Mouse (Mus musculus): ENCODE data around the gene Gria1. TPM values are rescaled to one million over a fixed set of nuclear protein-coding genes. Genes with fewer than 3 reads are reported as not detected.

Gene Gria1
- polyA plus RNA-seq (2015; fragmentation: Nextera tagmentation; extraction: Ambion mirVana) = 62.5 and 63.7 TPM in 2 replicates

DNA sequence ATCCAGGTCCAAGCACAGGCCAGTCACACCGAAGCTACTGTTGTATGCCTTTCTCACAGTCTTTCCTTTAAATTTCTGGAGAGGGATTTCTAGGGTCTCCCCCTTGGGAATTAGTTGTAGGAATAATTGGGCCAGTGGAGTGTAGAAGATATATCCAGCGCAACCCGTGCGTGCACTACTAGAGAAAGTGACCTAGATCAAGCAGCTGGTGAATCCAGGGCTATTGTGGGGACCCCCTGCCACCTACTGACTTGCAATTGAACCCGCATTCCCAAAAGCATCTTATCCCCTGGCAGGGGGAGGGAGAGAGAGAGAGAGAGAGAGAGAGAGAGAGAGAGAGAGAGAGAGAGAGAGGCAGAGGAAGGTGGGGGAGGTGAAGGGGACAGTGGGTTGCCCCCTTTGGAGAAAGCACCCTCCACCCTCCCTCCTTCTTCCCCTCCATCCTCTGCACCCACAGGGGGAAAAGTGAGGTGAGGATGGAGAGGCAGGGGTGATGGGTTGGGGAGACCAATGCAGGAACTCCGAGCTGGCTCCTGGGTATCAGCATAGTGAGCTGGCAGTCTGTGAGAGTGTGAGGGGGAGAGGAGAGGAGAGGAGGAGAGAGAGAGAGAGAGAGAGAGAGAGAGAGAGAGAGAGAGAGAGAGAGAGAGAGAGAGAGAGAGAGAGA, at the start of gene Gria1:
Gria1 (plus strand) TSS at position 364 of the 667 bp plus-strand sequence.
- H3K9ac ChIP-seq (ENCODE audit: low read depth, low read length) = peak within 1 kb of the TSS; percentile 71
- ATAC-seq = peak; percentile 70

GRCm38 (mm10) chr11:56961751-56962150, 49.4 kb upstream of the Gria1 start:
- no peak for ATAC-seq
- Histone ChIP-seq H3K4me1 (ENCODE audit: control insufficient read depth, insufficient read depth, low read length) (no peaks in the 10 kb centered on the region), H3K9me3 (replicated peaks; ENCODE audit: control insufficient read depth, low read length, poor library complexity, severe bottlenecking) (no peaks in the 10 kb centered on the region), H3K4me3 (ENCODE audit: low read depth, low read length) (no peak overlapping the region), H3K36me3 (ENCODE audit: control insufficient read depth, insufficient read depth, low read length) (no peaks in the 10 kb centered on the region), H3K9ac (ENCODE audit: low read depth, low read length) (no peak overlapping the region), H3K27ac (ENCODE audit: low read length) (no peak overlapping the region), H3K4me2 (ENCODE audit: low read length) (no peak overlapping the region), H3K27me3 (ENCODE audit: control insufficient read depth, insufficient read depth, low read depth, low read length) (no peaks in the 10 kb centered on the region)
- 82% methylated on average over 3 of the region's 3 CpGs for WGBS

More for the DNA sequence above, at the start of gene Gria1:
- H3K9me3 ChIP-seq (replicated peaks; ENCODE audit: control insufficient read depth, low read length, poor library complexity, severe bottlenecking) = no peaks in the 10 kb centered on the region
- WGBS = 10% methylated on average over 6 of the region's 6 CpGs
- H3K36me3 ChIP-seq (ENCODE audit: control insufficient read depth, insufficient read depth, low read length) = no peaks in the 10 kb centered on the region
- peak within 1 kb of the TSS; percentile 66 for H3K4me2 ChIP-seq (ENCODE audit: low read length)
- peak within 1 kb of the TSS; percentile 87 for H3K27ac ChIP-seq (ENCODE audit: low read length)
- peak within 1 kb of the TSS; percentile 54 for H3K4me3 ChIP-seq (ENCODE audit: low read depth, low read length)
- H3K4me1 ChIP-seq (ENCODE audit: control insufficient read depth, insufficient read depth, low read length) = peaks cover 15% of the 10 kb centered on the region
- H3K27me3 ChIP-seq (ENCODE audit: control insufficient read depth, insufficient read depth, low read depth, low read length) = no peaks in the 10 kb centered on the region

- H3K9ac ChIP-seq (ENCODE audit: low read depth, low read length) = no peak overlapping the region
- no peaks in the 10 kb centered on the region for H3K9me3 ChIP-seq (replicated peaks; ENCODE audit: control insufficient read depth, low read length, poor library complexity, severe bottlenecking)
- H3K4me1 ChIP-seq (ENCODE audit: control insufficient read depth, insufficient read depth, low read length) = no peaks in the 10 kb centered on the region
- H3K4me2 ChIP-seq (ENCODE audit: low read length) = no peak overlapping the region
- WGBS = 62% methylated on average over 1 of the region's 1 CpGs
- no peaks in the 10 kb centered on the region for H3K36me3 ChIP-seq (ENCODE audit: control insufficient read depth, insufficient read depth, low read length)
- no peaks in the 10 kb centered on the region for H3K27me3 ChIP-seq (ENCODE audit: control insufficient read depth, insufficient read depth, low read depth, low read length)
- H3K27ac ChIP-seq (ENCODE audit: low read length) = peak overlapping the region; percentile 20; the same call in 1 of the 2 replicates
- no peak overlapping the region for H3K4me3 ChIP-seq (ENCODE audit: low read depth, low read length)
- ATAC-seq = no peak
Observed at GRCm38 (mm10) chr11:56972814-56973213, 38.4 kb upstream of the Gria1 start.

DNA sequence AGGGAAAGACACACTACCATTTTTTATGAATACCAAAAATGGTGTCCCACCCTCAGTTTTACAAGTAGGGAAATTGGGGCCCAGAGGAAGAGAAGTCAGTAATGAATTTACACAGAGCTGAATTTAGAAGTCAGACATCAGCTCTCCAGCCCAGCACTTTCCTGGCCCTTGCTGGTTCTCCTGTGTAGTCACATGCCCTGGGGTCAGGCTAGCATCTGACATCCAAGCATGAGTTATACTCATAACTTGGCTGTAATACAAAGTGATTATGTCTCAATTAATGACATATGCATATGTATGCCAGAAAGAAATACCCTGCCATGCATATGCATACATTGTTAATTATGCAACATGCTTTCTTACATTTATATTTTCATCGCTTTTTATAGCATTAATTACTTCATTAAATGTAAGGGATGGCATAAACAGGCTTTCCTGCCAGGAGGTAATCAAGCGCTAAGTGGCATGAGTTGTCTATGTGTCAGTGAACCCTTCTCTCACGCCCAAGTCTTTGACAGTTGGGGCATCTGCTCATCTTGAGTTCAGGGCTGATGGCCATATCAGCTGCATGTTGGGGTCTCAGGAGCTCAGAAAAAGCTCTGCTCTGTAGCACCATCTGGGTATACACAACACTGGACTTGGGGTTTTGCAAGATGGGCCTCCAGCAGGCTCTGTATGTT, 26.7 kb upstream of the Gria1 start:
- Histone ChIP-seq H3K4me3 (ENCODE audit: low read depth, low read length) (no peak overlapping the region), H3K27ac (ENCODE audit: low read length) (no peak overlapping the region), H3K4me2 (ENCODE audit: low read length) (no peak overlapping the region), H3K9me3 (replicated peaks; ENCODE audit: control insufficient read depth, low read length, poor library complexity, severe bottlenecking) (no peaks in the 10 kb centered on the region), H3K4me1 (ENCODE audit: control insufficient read depth, insufficient read depth, low read length) (no peaks in the 10 kb centered on the region), H3K36me3 (ENCODE audit: control insufficient read depth, insufficient read depth, low read length) (no peaks in the 10 kb centered on the region), H3K27me3 (ENCODE audit: control insufficient read depth, insufficient read depth, low read depth, low read length) (no peaks in the 10 kb centered on the region), H3K9ac (ENCODE audit: low read depth, low read length) (no peak overlapping the region)
- 85% methylated on average over 3 of the region's 3 CpGs for WGBS
- no peak for ATAC-seq

GRCm38 (mm10) chr11:56985457-56985856, 25.7 kb upstream of the Gria1 start:
- Histone ChIP-seq H3K27me3 (ENCODE audit: control insufficient read depth, insufficient read depth, low read depth, low read length) (no peaks in the 10 kb centered on the region), H3K9me3 (replicated peaks; ENCODE audit: control insufficient read depth, low read length, poor library complexity, severe bottlenecking) (no peaks in the 10 kb centered on the region), H3K9ac (ENCODE audit: low read depth, low read length) (no peak overlapping the region), H3K36me3 (ENCODE audit: control insufficient read depth, insufficient read depth, low read length) (no peaks in the 10 kb centered on the region), H3K4me1 (ENCODE audit: control insufficient read depth, insufficient read depth, low read length) (no peaks in the 10 kb centered on the region), H3K4me2 (ENCODE audit: low read length) (no peak overlapping the region), H3K4me3 (ENCODE audit: low read depth, low read length) (no peak overlapping the region), H3K27ac (ENCODE audit: low read length) (no peak overlapping the region)
- no peak for ATAC-seq
- WGBS = 55% methylated on average over 4 of the region's 4 CpGs

GRCm38 (mm10) chr11:56999601-57000001, 11.6 kb upstream of the Gria1 start:
- H3K36me3 ChIP-seq (ENCODE audit: control insufficient read depth, insufficient read depth, low read length) = no peaks in the 10 kb centered on the region
- H3K9me3 ChIP-seq (replicated peaks; ENCODE audit: control insufficient read depth, low read length, poor library complexity, severe bottlenecking) = no peaks in the 10 kb centered on the region
- H3K27ac ChIP-seq (ENCODE audit: low read length) = no peak overlapping the region
- H3K4me2 ChIP-seq (ENCODE audit: low read length) = no peak overlapping the region
- no peaks in the 10 kb centered on the region for H3K27me3 ChIP-seq (ENCODE audit: control insufficient read depth, insufficient read depth, low read depth, low read length)
- no peak overlapping the region for H3K4me3 ChIP-seq (ENCODE audit: low read depth, low read length)
- WGBS = 86% methylated on average over 3 of the region's 3 CpGs
- H3K9ac ChIP-seq (ENCODE audit: low read depth, low read length) = no peak overlapping the region
- no peaks in the 10 kb centered on the region for H3K4me1 ChIP-seq (ENCODE audit: control insufficient read depth, insufficient read depth, low read length)
- no peak for ATAC-seq

GRCm38 (mm10) chr11:57004611-57005010, 6.6 kb upstream of the Gria1 start:
- H3K27ac ChIP-seq (ENCODE audit: low read length) = no peak overlapping the region
- H3K9ac ChIP-seq (ENCODE audit: low read depth, low read length) = no peak overlapping the region
- 35% methylated on average over 3 of the region's 3 CpGs for WGBS
- H3K9me3 ChIP-seq (replicated peaks; ENCODE audit: control insufficient read depth, low read length, poor library complexity, severe bottlenecking) = no peaks in the 10 kb centered on the region
- H3K4me3 ChIP-seq (ENCODE audit: low read depth, low read length) = no peak overlapping the region
- no peaks in the 10 kb centered on the region for H3K27me3 ChIP-seq (ENCODE audit: control insufficient read depth, insufficient read depth, low read depth, low read length)
- no peak overlapping the region for H3K4me2 ChIP-seq (ENCODE audit: low read length)
- H3K36me3 ChIP-seq (ENCODE audit: control insufficient read depth, insufficient read depth, low read length) = no peaks in the 10 kb centered on the region
- H3K4me1 ChIP-seq (ENCODE audit: control insufficient read depth, insufficient read depth, low read length) = no peaks in the 10 kb centered on the region
- ATAC-seq = no peak

GRCm38 (mm10) chr11:57005341-57005740, 5.8 kb upstream of the Gria1 start:
- Histone ChIP-seq H3K4me1 (ENCODE audit: control insufficient read depth, insufficient read depth, low read length) (no peaks in the 10 kb centered on the region), H3K27ac (ENCODE audit: low read length) (no peak overlapping the region), H3K4me3 (ENCODE audit: low read depth, low read length) (no peak overlapping the region), H3K4me2 (ENCODE audit: low read length) (no peak overlapping the region), H3K27me3 (ENCODE audit: control insufficient read depth, insufficient read depth, low read depth, low read length) (no peaks in the 10 kb centered on the region), H3K9me3 (replicated peaks; ENCODE audit: control insufficient read depth, low read length, poor library complexity, severe bottlenecking) (no peaks in the 10 kb centered on the region), H3K9ac (ENCODE audit: low read depth, low read length) (no peak overlapping the region), H3K36me3 (ENCODE audit: control insufficient read depth, insufficient read depth, low read length) (no peaks in the 10 kb centered on the region)
- WGBS = 86% methylated on average over 7 of the region's 7 CpGs
- no peak for ATAC-seq

- Histone ChIP-seq H3K9me3 (replicated peaks; ENCODE audit: control insufficient read depth, low read length, poor library complexity, severe bottlenecking) (no peaks in the 10 kb centered on the region), H3K36me3 (ENCODE audit: control insufficient read depth, insufficient read depth, low read length) (no peaks in the 10 kb centered on the region), H3K4me1 (ENCODE audit: control insufficient read depth, insufficient read depth, low read length) (peaks cover 6% of the 10 kb centered on the region; the same call in 1 of the 2 replicates), H3K4me2 (ENCODE audit: low read length) (no peak overlapping the region), H3K27me3 (ENCODE audit: control insufficient read depth, insufficient read depth, low read depth, low read length) (no peaks in the 10 kb centered on the region), H3K27ac (ENCODE audit: low read length) (no peak overlapping the region), H3K9ac (ENCODE audit: low read depth, low read length) (no peak overlapping the region), H3K4me3 (ENCODE audit: low read depth, low read length) (no peak overlapping the region)
- WGBS = 95% methylated on average over 4 of the region's 4 CpGs
- ATAC-seq = no peak
Observed at GRCm38 (mm10) chr11:57007790-57008189, 3.4 kb upstream of the Gria1 start.

Data from midbrain, embryonic 16.5 days (tissue).